ENCODE assay signal across 23 mouse cellular contexts in genomic region chr4:57614686-57615085, GRCm38 (mm10). TPM values are rescaled to one million over a fixed set of nuclear protein-coding genes. Genes with fewer than 3 reads are reported as not detected.
DNase-seq lines count a peak whose midpoint lies in the region; ATAC-seq lines count a peak whose summit lies in the region.
"Had no signal": no experiment of that assay in that cellular context is flagged by ENCODE, and none has a peak within 500 bp of the region (broad histone marks: within the 10 kb centered on the region; RNA-seq: fewer than 3 reads in every experiment).

No protein-coding gene starts in this region.

- 0 out of 2 replicates have a peak, but pooled peaks cover 5% of the 10 kb centered on the region for H3K4me1 ChIP-seq in midbrain, embryonic 16.5 days (ENCODE audit: control insufficient read depth, insufficient read depth, low read length)
- H3K4me1 ChIP-seq: forebrain, embryonic 13.5 days; forebrain, embryonic 15.5 days had no signal

- no peaks in the 10 kb centered on the region for H3K27me3 ChIP-seq in midbrain, embryonic 16.5 days (ENCODE audit: control insufficient read depth, insufficient read depth, low read depth, low read length)
- H3K27me3 ChIP-seq: embryonic facial prominence, embryonic 13.5 days; embryonic facial prominence, embryonic 15.5 days; forebrain, embryonic 13.5 days; forebrain, embryonic 15.5 days; Patski had no signal

- no peak overlapping the region for H3K27ac ChIP-seq in midbrain, embryonic 16.5 days (ENCODE audit: low read length)
- H3K27ac ChIP-seq: embryonic facial prominence, embryonic 13.5 days; embryonic facial prominence, embryonic 15.5 days; forebrain, embryonic 13.5 days; forebrain, embryonic 15.5 days had no signal

- ATAC-seq in common myeloid progenitor, adult 5-6 weeks (replicated peaks; ENCODE audit: low read depth, poor library complexity, severe bottlenecking), result 0 out of 2 replicates have a peak, but pooled peaks have one; percentile 29
- peak; percentile 80 for ATAC-seq in granulocyte monocyte progenitor cell, adult 5-6 weeks (replicated peaks; ENCODE audit: poor library complexity, severe bottlenecking)
- no peak for ATAC-seq in midbrain, embryonic 16.5 days
- ATAC-seq: activated CD4-positive, CD25-positive, alpha-beta regulatory T cell, adult 4 months; forebrain, embryonic 13.5 days; forebrain, embryonic 15.5 days; forebrain, postnatal 0 days; Patski had no signal

- DNase-seq in NIH3T3 (ENCODE audit: low read depth), result peak; percentile 59
- DNase-seq in heart, postnatal 36 days, result no peak
- no peak for DNase-seq in thymus, adult 18-20 months
- DNase-seq: adrenal gland, adult 8-10 months; adrenal gland, postnatal 14 days; adrenal gland, postnatal 36 days; cerebellum, adult 11-12 months; cerebellum, adult 2 months; cerebellum, adult 9-10 months; cerebellum, postnatal 10 days; cerebellum, postnatal 25 days; embryo, embryonic 11 days; forebrain, postnatal 0 days had no signal

- no peak overlapping the region for H3K4me2 ChIP-seq in midbrain, embryonic 16.5 days (ENCODE audit: low read length)
- H3K4me2 ChIP-seq: embryonic facial prominence, embryonic 13.5 days; embryonic facial prominence, embryonic 15.5 days; forebrain, embryonic 13.5 days; forebrain, embryonic 15.5 days had no signal

- no peaks in the 10 kb centered on the region for H3K36me3 ChIP-seq in midbrain, embryonic 16.5 days (ENCODE audit: control insufficient read depth, insufficient read depth, low read length)
- H3K36me3 ChIP-seq: embryonic facial prominence, embryonic 15.5 days; forebrain, embryonic 15.5 days had no signal

- no peaks in the 10 kb centered on the region for H3K9me3 ChIP-seq in midbrain, embryonic 16.5 days (replicated peaks; ENCODE audit: control insufficient read depth, low read length, poor library complexity, severe bottlenecking)
- H3K9me3 ChIP-seq: embryonic facial prominence, embryonic 15.5 days; forebrain, embryonic 15.5 days had no signal

- over 99% methylated on average over 4 of the region's 4 CpGs for WGBS in midbrain, embryonic 16.5 days

- intact Hi-C loops in heart, postnatal 36 days (cut with DNase I), result no loop called here

- H3K4me3 ChIP-seq in midbrain, embryonic 16.5 days (ENCODE audit: low read depth, low read length), result no peak overlapping the region
- H3K4me3 ChIP-seq: embryonic facial prominence, embryonic 13.5 days; embryonic facial prominence, embryonic 15.5 days; forebrain, embryonic 13.5 days; forebrain, embryonic 15.5 days had no signal

- no peak overlapping the region for H3K9ac ChIP-seq in midbrain, embryonic 16.5 days (ENCODE audit: low read depth, low read length)
- H3K9ac ChIP-seq: embryonic facial prominence, embryonic 13.5 days; embryonic facial prominence, embryonic 15.5 days; forebrain, embryonic 13.5 days; forebrain, embryonic 15.5 days; forebrain, postnatal 0 days had no signal

RNA-seq across cellular contexts. Expression of gene Pakap, which starts 46.7 kb away (rescaled TPM):
- total RNA-seq in common myeloid progenitor, adult 5-6 weeks (2017), result not detected in 2 replicates
- not detected in 2 replicates for total RNA-seq in granulocyte monocyte progenitor cell, adult 5-6 weeks (2014; fragmentation: Nextera tagmentation)
- total RNA-seq in granulocyte monocyte progenitor cell, adult 5-6 weeks (2017), result 0.10 TPM in 1 of 2 replicates, not detected in the other
- polyA plus RNA-seq in midbrain, embryonic 16.5 days (2015; fragmentation: Nextera tagmentation; extraction: Ambion mirVana), result 11.2 and 12.7 TPM in 2 replicates
- 10 to 100 TPM; 33.1 to 33.7 TPM for total RNA-seq in heart, postnatal 36 days (2021)
- total RNA-seq: MEL had no signal

Comparison
In these comparisons a context has a peak if more than half of its experiments do, and no peak if none do; other contexts are left out.
1. RNA of gene Pakap, which starts 46.7 kb away (total RNA-seq): 33.1 to 33.7 TPM in heart, postnatal 36 days; 0.10 TPM in granulocyte monocyte progenitor cell, adult 5-6 weeks and not detected in common myeloid progenitor, adult 5-6 weeks; every median in the first group is over 10 times any median in the second.